Mouse (Mus musculus) Patski (cell line): ENCODE measurements around the gene Slc22a28. TPM values are rescaled to one million over a fixed set of nuclear protein-coding genes. Genes with fewer than 3 reads are reported as not detected.
"Not testable (repeated sequence)": the region's sequence is repeated elsewhere in the genome, so short reads cannot be mapped to it uniquely, and the experiment has no call there.

ENCODE experiments used
- ATAC-seq: fragments of 100-300 bp; one replicate; pipeline ENCODE4 v1.8.0; 2021
- CTCF ChIA-PET: fragments of 350-600 bp; sonication (Branson Sonifier 250); formaldehyde crosslinking; loops from one replicate; lab custom pipeline; 2022; ENCODE audit warnings: inconsistent platforms; lab: Charles Lee
- POLR2A ChIA-PET: fragments of 350-600 bp; sonication (Branson Sonifier 250); formaldehyde crosslinking; loops from one replicate; lab custom pipeline; 2022; ENCODE audit warnings: antibody characterized with exemption, inconsistent platforms; lab: Charles Lee
- DNase-seq: peaks from one replicate; pipeline ENCODE4 v3.0.0-alpha.2; 2011; ENCODE audit warnings: low read depth, low spot score
- H3K27me3 ChIP-seq: fragments of 371-371 bp; one replicate; pipeline ENCODE4 v1.5.1; 2021
- CTCF ChIP-seq: fragments of 100-300 bp; IDR thresholded peaks from one replicate; pipeline ENCODE4 v1.5.1; 2021
- in situ Hi-C: fragments of 300-500 bp; cut with MboI; formaldehyde crosslinking; loops from 3 replicates; pipeline ENCODE4 v1.11.1; 2018; ENCODE audit warnings: low pct_unique_long_range_greater_than_20kb, mixed read lengths
- polyA plus RNA-seq: library from polyadenylated mRNA; unstranded; gene quantifications from one replicate; pipeline ENCODE4 v1.2.3, GENCODE M21; 2021

The Slc22a28 gene
- not detected for polyA plus RNA-seq

- POLR2A ChIA-PET, DNase-seq, H3K27me3 ChIP-seq, in situ Hi-C loops, ATAC-seq, CTCF ChIA-PET: not testable (repeated sequence)
Observed at GRCm38 (mm10) chr19:8131881-8132280, at the start of gene Slc22a28. Slc22a28 (minus strand) TSS chr19:8131982.

- ChIA-PET CTCF (no interaction called here), POLR2A (no interaction called here)
- no peak for DNase-seq
- no peak for ATAC-seq
- TF ChIP-seq CTCF: no peak
- no peaks in the 10 kb centered on the region for H3K27me3 ChIP-seq
- in situ Hi-C loops: no loop called here
Observed at GRCm38 (mm10) chr19:8148787-8149523, 17.2 kb upstream of the Slc22a28 start.

DNA sequence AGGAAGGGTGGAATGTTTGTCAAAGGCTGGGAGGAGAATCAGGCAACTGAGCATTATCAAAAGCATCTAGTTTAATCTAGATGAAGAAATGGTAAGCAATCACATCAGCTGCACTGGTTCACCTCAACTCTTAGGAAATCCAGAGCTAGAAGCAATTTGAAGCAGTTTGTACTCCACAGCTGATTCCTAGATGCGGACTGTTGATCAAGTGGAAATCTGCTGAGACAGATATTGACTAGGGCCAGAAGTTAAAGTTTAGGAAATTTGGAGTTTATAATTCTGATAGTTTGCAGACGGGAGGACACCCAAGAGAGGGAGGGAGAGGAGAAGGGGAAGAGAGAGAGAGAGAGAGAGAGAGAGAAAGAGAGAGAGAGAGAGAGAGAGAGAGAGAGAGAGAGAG lies 10.9 kb upstream of the Slc22a28 start:
- DNase-seq, in situ Hi-C loops, CTCF ChIA-PET, ATAC-seq, H3K27me3 ChIP-seq, POLR2A ChIA-PET: not testable (repeated sequence)

- DNase-seq, CTCF ChIA-PET, ATAC-seq, POLR2A ChIA-PET, in situ Hi-C loops, H3K27me3 ChIP-seq: not testable (repeated sequence)
Observed at GRCm38 (mm10) chr19:8134127-8134841, 2.5 kb upstream of the Slc22a28 start.

DNA sequence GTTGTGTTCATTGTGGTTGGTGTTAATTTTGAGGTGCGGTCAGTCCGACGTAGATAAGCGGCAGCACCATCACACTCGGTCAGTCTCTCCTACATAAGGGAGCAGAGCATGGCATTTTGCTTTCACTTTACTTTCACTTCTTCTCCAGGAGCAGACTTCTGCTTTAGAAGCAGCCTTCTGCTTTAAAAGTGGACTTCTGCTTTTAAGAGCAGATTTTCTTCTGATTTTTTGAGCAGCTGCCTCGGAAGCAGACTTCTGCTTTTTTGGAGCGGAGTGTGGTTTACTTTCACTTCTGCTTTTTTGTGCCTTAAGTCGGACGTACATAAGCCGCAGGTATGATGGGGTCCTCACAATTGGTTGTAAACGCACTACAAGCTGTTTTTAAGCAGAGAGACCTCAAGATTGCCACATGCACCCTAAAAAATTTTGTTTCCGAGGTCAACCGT lies 111.9 kb downstream of the Slc22a28 start:
- ChIA-PET CTCF (no interaction called here), POLR2A (no interaction called here)
- TF ChIP-seq CTCF: no peak
- in situ Hi-C loops: no loop called here
- DNase-seq (no peak), ATAC-seq (no peak)
- H3K27me3 ChIP-seq: no peaks in the 10 kb centered on the region

DNA sequence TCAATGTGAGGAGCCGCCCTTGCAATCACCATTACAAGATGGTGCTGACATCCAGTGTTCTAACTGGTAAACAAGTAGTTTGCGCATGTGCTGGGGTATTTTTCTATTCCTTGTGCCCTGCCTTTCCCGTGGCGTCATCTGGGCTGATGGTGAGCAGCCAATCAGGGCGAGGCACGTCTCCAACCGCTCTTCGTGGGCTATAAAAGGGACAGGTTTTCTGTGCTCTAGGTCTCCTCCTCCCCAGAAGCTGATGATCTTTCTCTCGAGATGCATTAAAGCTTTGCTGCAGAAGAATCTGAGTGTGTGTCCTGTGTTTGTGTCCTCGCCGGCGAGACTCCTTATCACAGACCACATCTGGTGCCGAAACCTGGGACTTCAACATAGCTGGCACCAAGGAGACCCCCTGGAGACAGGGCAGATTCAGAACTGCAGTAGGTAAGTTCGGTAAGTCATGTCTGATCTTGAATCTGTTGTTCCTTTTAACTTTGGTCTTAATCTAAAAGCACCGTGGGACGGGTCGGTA lies 112.4 kb downstream of the Slc22a28 start:
- ATAC-seq, in situ Hi-C loops, POLR2A ChIA-PET, H3K27me3 ChIP-seq, DNase-seq, CTCF ChIA-PET: not testable (repeated sequence)

DNA sequence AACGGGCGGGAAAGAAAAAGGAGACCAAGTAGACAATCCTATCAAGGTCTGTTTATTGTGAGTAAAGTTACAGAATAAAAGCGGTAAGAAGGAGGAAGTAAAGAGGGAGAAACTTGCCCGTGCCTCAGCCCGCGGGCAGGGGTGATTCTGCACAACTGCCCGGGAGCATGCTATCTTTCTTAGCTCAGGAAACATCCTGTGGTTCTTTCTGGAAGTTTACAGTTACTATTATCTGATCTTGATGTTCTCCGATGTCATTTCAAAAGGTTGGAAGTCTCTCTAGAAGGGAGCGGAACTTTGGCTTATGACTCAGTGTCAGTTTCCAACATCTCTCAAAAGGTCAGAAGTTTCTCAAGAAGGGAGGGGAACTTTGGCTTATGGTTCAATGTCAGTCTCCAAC lies 113.2 kb downstream of the Slc22a28 start:
- ATAC-seq, DNase-seq, POLR2A ChIA-PET, CTCF ChIA-PET, H3K27me3 ChIP-seq, in situ Hi-C loops: not testable (repeated sequence)

Other genes starting within 250 kb of the Slc22a28 start
- not detected for gene Slc22a27, start 166.0 kb downstream of the Slc22a28 start, polyA plus RNA-seq
- not detected for gene Slc22a29, start 86.9 kb upstream of the Slc22a28 start, polyA plus RNA-seq